Mouse (Mus musculus) thymus, postnatal 4 days (tissue): ENCODE results near the gene Sh3bp4.

Source experiments
- DNase-seq: peaks from one replicate; pipeline ENCODE4 v3.0.0; 2021

Gene Sh3bp4

DNA sequence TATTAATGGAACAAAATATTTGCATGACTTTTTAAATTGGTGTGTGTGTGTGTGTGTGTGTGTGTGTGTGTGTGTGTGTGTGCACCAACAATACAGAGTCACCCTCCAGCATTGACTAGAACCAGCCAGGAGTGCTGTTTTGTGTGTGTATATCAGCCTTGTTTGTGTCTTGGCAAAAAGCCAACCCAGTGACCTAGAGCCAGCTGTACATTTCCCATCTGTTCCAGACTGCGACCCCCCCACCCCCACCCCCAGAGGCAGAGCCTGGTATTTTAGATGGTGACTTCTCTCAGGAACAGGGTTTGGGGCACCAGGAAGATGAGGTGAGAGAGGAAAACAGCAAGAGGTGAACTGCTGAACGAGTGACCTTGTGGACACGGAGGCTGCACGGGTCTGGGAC is 24.2 kb downstream of the Sh3bp4 start:
- no peak for DNase-seq

DNA sequence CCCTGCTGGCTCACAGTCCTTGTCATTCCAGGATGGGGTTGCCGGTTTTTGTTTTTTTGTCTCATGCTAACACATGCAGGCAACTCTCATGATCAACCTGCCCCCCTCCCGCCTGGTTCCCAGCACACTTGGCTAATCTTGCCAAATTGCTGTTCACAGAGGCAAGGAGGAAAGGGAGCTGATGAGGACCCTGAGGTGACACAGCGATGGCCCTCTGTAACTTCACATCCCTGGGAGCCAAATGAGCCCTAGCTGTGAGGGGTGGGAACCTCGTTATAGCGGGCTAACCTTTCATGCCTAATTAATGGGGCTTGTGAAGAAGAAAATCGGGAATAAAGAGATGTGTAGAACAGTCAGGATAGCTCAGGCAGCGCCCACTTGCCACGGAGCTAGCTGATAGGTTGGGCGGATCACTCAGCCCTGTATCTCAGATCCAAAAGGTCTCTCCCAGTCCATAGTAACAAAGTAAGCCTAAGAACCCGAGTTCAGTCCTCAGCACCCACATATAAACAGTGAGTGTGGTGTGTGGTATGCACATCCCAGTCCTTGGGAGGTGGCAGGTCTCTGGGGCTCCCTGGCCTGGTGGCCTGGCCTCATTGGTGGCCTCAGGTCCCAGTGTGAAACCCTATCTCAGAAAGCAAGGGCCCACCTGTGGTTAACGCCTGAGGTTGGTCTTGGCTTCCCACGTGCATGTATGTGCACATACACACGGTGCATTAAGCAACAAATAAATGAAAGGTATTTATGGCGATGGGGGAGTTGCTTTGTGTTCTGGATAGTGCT is 25.6 kb downstream of the Sh3bp4 start:
- no peak for DNase-seq

DNA sequence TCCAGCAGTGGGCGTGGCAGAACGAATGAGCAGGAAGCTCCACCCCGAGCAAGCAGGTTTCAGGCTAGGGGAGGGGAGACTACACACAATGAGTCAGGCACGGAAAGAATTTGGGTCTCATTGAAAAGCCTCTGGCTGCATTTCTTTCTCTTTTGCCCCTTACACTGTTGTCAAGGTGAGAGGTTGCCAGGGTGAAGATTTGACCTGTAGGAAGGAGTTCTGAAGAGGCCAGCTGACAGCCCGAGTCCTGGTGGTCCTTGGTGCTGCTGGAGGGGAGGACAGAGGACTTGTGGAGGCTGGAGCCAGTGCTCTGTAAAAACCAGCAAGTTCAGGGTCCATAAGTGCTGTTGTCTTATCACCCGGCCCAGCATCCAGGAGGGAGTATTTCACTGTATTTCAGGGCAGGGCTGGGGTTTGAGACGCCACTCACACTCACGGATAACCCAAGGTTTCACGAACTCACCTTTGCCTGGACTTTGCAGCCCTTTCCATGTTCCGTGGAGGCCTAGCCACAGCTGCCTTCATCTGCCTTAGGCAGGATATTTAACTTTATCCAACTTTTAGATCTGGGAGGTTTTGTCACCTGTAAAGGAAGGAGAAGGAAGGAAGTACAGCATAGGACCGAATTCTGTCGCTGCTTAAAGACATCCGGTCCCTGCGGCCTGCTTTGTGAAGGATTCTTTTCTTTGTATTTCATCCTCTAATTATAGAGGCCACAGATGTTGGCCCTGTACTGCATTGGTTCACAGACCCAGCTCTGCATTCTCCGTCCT is 32.2 kb downstream of the Sh3bp4 start:
- no peak for DNase-seq

DNA sequence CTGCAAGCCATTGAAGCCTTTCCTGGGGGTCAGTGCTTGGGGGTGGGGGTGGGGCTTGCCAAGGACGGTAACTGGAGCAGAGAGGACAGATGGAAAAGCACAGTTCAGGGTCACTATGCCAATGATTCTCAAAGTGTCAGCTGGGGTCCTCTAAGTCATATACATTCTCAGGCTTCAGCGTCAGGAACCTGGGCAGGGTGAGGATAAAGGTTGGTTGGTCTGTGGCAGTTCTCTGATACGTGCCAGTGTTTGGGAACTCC is 32.7 kb downstream of the Sh3bp4 start:
- DNase-seq: no peak

DNA sequence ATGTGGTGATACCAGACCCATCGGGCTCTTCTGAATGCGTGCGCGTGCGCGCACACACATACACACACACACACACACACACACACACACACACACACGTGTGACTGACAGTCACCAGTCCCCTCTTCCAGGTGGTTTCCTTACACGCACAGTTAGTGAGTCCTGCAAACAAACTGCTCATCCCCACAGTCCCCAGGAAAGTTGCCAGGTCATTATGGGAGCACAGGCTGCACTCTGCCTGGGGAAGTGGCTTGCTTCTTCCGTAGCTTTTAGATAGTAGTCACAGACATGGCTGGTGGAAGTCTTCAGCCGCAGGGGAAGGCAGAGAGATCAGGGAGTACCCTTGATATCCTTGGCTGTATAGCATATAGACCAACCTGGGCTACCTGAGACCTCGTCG is 33.3 kb downstream of the Sh3bp4 start:
- no peak for DNase-seq

DNA sequence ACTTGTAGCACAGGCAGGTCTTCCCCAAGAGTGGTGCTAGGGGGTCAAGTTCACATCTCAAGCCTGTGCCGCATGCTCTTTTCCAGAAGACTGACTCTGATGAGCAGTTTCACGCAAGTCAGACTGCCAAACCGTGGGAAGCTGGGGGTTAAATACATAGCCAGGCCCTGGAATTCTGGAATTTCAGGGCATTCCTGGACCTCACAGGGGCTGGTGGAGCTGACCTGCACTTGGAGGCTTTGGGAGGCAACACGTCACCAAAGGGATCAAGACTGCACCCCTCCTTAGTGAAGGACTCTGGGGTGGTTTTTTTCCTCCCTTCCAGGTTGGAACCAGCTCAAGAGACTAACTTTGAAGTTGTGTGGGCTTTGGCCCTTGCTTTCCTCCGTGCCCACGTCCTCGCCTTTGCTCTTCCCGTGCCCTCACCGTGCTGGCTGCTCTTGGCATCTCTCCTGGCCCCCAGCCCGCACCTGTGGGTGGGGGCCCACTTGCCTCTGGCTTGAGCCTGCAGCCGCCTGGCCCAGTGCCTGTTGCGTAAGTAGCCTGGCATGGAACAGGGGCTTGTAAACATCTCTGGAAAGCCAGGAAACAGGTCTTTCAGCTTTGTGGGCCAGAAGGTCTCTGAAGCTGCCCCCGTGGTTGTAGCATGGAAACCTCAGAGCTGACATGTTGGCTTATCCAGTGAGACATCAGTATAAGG is 34.0 kb downstream of the Sh3bp4 start:
- no peak for DNase-seq

DNA sequence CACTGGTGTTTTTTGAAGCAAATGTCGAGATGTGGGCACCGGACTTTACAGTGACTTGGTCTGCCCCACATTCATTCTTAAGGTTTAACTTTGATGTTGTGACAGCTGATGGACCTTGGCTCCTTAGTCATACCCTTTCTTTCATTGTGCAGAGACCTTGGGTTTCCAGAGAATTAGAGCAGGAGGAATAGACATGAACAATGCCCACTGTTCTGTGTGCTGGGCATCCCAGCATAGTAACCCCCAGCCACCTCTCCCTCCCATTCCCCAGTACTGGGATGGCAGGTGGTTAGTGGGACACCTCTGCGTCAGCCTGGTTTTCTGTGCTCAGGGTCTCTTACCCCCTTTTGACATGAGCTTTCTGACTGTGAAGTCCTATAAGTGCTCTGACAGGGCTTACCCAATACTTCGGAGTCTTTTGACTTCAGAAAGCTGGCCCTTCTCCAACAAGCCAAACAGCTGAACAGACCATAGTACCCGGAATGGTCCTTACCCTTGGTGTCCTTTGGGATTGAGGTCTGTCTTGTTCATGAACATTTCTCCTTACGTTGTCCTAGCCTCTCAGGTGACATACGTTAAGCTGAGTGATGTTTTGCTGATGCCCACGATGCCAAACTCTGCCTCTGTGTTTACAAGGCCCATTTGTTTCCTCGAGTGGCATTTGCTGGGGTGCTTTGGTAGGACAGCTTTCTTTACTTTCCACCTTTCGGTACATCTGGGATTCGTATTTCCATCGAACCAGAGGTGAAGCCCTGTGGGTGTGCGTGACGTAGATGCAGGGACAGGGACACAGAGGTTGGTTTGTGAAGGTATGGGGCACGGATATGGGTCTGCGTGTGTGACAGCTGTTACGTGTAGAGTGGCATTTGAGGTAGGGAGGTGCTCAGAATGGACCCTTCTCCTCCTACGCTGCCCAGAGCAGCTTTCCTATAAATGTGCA is 35.9 kb downstream of the Sh3bp4 start:
- no peak for DNase-seq

DNA sequence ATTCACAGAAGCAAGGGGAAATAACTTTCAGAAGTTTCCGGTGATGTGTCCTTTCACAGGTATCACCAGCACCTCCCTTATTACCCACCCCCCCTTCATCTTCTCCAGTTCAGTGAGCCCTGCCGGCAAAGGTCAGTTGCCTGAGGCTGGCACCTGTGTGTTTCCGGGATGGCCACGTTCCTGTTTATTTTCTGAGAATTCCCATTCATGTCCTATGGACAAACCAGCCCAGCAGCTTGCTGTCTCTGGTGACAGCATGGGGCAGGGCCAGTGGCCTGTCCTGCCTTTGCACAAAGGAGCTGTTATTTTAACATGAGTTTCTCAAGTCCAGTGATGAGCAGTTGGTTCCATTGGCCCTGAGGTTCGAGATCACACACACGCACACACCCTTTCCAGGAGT is 37.3 kb downstream of the Sh3bp4 start:
- DNase-seq: no peak

DNA sequence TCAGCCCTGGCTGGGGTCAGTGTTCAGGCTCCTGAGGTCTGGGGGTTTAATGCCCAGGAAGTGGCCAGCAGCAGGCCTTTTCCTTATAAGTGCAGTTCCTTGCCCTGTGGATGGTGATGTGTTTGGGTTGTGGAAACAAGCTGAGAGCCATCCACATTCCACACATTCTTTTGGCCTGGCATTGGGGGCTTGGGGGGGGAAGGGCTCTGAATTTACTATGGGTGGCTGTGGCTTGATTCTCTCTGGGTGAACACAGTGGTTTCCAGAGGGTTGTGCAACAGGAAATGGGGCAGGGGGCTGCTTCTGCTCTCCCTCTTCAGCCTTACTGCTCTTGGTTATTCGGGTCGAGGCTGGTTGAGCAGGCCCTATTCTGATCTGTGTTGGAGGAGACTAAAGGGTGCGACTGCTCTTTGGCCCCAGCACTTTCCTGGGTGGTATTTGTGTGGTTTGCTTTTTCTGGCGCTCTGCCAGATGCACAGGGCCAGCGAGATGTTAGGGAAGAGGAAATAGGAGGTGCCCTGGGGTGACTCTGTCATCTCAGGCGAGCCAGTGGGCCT is 38.2 kb downstream of the Sh3bp4 start:
- no peak for DNase-seq

DNA sequence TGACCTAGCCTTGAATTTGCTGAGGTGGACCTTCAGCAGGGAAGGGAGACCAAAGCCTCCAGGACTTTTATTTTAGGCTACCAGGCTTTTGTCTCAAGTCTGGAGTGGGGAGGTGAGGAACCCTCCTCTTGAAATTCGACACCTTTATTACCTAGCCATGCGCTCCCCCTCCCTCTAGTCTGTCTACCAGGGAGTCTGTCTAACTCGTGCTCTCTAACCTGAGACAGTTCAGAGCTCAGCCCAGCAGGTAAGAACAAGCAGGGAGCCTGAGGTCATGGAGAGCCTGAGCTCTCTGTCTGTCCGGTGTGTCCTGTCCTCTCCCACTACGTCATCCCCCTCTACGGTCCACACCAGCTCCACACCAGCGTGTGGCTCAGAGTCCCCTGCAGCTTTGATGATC is 39.6 kb downstream of the Sh3bp4 start:
- DNase-seq: no peak

DNA sequence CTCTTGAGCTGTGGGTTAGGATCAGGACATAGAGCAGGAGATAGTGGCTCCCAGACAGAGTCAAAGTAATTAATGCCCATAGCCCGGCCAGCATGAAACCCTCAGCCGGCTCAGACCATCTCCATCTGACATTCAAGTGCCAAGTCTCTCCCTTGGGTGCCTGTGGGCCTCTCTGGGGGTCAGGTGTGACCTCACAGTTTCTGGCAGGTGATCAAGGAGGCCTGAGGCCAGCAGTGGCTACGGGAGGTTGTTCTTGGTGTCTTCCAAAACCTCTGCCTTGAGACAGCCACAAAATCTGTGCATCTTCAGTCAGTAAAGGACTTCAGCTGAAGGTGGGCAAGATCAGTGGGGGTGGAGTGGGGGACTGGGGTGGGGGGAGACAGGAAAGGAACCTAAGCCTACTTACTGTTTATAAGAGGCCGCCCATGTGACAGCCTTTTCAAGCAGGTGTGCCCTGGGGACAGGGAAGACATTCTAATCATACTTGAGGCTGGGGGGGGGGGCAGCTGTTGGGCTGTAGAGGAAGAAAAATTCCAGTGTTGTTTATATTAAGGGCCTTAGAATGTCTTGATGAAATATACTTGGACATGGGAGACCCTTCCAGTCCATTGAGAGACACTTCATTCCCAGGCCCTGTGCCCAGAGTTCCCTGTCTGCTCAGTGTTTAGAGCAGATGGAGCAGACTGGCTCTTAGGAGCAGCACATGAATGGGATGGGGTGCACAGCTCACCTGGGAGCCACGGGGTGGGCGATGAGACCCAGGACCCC is 40.7 kb downstream of the Sh3bp4 start:
- no peak for DNase-seq

DNA sequence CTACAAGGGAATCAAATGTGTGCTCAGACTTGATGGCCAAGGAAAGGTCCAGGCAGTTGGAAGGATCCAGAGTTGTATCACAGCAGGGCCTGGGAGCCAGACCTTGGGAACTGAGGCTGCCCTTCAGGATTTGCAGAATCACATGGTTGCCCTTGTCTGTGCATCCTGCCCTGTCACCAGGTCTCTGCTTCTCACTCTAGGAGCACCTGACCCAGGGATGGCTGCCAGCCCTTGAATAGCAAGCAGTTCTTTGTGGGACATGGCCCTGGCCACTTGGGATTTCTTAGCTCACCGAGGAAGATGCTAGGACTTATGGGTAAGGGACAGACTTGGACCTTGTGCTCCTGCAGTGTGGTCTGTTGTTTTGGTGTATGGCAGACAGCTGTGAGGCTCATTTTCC is 42.3 kb downstream of the Sh3bp4 start:
- no peak for DNase-seq

DNA sequence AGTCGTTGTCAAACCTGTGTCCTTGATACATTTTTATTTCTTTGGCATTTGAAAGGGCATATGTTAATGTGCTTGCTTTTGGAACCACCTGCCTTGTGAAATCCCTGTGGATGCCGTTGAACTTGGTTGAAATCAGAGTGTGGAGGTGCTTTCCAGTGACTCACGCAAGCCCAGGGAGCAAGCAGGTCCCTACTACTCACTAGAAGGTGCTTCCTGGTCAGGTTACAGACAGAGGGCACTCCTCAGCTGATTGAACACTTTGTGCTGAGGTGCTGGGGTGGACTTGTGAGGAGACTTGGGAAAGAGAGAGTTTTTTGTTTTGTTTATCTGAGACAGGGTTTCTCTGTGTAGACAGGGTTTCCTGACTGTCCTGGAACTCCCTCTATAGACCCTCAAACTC is 43.5 kb downstream of the Sh3bp4 start:
- no peak for DNase-seq

DNA sequence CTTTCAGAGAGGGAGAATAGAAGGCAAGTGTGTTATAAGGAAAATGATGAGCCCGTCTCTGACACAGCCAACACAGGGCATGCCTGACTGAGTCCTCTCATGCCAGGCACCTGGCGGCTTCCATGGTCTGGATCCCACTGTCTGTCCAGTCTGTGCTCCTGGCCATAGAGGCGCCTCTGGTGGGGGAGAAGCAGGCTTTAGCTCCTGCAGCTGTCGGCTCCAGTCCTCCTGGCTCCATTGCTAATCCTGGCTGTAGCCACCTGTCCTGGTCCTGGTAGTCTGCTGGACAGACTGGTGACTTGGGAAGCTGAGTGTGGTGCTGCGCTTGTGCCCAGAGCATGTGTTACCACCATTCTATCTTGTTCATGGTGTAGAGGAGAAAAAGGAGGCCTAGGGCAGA is 46.8 kb downstream of the Sh3bp4 start:
- DNase-seq: no peak

DNA sequence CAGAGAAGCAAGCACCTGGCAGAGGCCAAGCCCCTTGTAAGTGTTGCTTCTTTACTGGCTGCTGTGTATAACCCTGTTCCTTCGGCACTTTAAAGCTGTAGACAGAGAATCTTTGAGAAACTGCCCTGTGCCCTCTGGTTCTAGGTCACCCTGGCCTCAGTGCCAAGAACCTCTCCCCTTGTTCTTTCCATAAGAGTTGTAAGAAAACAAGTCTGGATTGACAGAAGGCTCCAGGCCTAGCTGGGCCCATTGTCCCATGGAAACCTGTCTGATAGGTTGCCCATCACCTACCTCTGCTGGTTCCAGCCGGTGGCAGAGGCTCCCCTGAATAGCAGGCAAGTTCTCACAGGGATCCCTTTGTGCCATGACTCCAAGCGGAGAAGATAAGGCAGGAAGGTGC is 47.9 kb downstream of the Sh3bp4 start:
- DNase-seq: no peak

DNA sequence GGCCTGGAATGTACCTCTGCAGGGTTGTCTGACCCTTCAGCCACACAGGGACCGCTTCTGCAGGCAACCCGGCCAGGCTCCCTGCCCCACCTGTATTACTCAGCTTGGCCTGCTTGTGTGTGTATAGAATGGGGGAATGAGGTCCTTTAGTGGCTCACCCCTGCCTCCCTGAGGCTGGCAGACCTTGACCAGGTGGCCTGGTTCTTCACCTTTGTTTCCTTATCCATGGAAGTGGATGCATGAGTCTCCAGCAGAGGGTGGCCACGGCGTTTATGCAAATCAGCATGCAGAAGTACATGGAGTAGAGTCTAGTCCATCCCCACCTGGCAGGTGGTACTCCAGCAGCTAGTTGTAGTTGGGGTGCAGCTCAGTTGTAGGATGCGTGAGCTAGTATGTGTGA is 48.6 kb downstream of the Sh3bp4 start:
- no peak for DNase-seq

DNA sequence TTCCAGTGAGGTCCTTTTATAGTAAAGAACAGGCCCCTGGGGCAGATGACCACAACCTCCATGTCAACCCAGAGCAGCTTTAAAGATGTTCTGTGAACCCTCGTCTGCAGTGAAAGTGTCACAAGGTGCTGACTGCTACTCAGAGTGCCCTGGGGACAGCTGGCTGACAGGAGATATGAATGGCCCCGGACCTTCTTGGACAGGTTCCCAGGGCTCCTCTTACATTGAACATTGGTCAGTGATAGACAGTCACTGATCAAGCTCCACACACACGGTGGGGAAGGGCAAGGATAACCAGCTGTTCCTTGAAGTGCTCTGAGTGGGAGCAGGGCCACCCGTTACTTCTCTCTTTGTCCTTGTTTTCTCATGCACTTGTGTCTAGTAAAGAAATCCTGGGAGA is 50.1 kb downstream of the Sh3bp4 start:
- no peak for DNase-seq

DNA sequence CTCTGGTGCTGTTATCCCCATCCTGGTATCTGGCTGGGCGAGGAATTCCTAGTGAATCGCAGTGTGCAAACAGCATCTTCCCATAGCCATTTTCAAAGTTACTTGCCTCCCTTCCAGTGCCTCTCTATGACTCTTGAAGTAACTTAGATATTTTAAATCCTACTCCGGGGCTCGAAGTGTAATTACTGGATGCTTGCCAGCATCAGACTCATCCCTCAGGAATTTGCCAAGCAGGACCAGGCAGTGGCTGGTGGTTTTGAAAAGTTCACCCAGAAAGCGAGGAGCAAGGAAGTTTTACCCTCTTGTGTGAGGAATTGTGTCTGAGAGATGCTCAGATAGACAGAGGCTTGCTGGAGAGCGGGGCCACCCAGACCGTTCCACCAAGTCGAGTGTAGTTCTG is 51.3 kb downstream of the Sh3bp4 start:
- DNase-seq: no peak

DNA sequence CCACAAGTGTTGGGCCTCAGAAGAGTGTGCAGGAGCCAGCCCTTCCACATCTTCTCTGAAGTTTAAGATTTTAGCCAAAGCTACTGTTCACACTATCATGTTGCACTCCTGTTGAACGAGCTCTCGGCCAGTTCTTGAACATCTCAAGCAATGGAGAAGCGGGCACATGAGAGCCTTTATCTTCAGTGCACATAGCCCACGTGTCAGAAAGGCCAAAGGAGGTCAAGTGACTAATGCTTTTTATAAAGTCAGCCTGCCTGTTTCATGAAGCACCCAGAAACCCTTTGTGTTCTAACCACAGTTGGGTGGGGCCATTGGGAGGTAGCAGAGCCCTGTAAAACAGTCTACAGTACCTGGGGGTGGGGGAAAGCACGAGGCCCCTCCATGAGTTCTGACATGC is 52.2 kb downstream of the Sh3bp4 start:
- DNase-seq: no peak

DNA sequence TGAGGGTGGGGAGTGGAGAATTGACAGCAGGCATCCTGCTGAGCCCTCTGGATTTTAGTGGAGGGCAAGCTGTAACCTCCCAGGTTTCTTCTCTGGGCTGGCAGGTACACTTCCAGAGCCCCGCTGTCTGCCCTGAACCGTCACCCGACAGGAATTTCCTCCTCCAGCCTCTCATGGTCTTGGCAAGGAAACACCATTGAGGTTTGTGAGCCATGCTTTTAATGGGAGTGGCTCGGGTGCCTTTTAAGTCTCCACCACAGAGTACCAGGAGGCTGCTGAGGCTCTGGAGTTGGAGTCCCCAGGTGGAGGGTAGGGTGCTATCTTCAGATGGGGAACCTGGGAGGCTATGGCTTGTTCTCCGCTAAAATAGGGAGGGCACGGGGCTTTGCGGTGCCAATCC is 53.9 kb downstream of the Sh3bp4 start:
- no peak for DNase-seq

DNA sequence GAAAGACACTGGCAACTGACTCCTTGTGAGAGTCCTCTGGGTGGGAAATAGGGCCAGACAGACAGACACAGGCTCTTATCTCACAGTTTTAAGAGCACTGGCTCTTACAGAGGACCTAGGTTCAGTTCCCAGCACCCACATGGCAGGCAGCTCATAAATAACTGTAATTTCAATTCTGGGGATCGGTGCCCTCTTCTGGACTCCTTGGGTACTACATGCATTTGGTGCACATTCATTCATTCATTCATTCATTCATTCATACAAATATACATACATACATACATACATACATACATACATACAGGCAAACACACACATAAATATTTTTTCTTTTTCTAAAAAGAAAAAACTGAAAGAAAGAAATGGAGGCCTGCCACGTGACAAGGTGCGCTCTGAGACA is 56.9 kb downstream of the Sh3bp4 start:
- no peak for DNase-seq

DNA sequence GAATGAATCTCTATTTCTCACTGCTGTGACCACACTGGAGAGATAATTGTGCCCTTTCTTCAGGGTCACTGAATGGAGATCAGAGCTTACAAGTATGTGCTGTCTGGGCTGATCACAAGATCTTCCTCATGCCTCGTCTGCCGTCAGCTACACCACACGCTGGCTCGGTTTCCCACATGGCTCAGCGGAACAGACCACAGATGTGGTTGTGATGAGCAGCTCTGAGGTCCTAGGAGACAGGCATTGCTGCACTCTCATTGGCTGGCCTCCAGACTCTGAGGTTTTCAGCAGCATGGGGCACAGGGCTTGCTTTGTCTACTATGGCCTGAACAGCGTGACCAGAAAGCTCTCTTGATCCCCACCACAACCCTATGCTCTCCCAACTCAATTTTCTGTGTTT is 60.2 kb downstream of the Sh3bp4 start:
- DNase-seq: peak; percentile 17
